Mouse (Mus musculus): ENCODE results near the gene Col5a3.
A peak's percentile ranks its signal among the peaks of the same experiment; 100 is the strongest.
"Not testable (repeated sequence)": the region's sequence is repeated elsewhere in the genome, so short reads cannot be mapped to it uniquely, and the experiment has no call there.

Gene Col5a3

DNA sequence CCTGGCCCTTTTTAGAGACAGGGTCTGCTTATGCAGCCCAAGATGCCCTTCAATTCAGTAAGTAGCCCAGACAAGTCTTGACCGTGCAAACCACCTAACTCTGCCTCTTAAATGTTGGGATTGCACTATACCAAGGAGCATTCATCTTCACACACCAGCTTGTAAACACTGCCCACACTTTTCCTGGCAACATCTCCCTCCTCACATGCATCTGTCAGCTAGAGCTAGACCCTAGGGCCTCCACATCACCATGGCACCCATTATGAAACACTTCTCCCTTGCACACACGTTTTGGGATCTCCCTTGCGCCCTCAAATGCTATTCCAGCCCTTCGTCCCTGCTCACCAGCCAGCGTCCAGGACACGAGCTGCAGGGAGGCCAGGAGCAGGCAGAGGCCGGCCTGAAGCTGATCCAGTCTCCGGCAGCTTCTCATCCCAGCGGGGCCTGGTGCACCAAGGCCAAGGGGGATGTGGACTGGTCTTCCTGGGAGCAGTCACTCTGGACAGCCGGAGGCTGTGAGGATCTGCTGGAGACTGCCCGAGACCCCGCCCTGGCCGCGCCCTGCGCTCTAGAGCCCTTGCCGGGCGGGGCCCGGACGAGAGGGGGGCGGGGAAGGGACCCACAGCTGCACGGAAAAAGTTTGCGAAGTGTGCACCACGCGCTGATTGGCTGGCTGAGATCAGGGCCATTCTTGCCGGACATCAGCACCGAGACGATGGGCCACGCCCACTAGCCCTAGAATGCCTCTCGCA lies at the start of gene Col5a3:
Col5a3 (minus strand) TSS at position 547 of the 752 bp plus-strand sequence.
- DNase-seq (ENCODE audit: low read depth, low spot score): peak; percentile 49

DNA sequence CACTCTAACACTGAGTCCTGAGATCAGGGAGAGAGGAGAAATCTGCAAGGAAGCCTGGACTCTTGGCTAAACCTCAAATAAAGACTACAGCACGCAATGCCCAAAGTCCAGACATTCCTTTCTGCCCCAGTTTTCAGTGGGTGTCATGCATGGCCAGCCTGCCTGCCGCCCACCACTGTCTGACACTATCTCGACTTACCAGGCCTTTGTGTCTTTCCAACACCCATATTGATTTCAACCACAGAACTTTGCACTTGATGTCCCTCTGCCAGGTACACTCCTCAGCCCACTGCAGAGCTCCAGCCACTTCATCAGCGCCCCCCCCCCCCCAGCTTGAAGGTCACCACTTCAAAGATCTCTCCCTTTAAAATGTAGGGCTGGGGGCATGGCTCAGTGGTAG lies 47.4 kb upstream of the Col5a3 start:
- no peak for DNase-seq (ENCODE audit: low read depth, low spot score)

DNA sequence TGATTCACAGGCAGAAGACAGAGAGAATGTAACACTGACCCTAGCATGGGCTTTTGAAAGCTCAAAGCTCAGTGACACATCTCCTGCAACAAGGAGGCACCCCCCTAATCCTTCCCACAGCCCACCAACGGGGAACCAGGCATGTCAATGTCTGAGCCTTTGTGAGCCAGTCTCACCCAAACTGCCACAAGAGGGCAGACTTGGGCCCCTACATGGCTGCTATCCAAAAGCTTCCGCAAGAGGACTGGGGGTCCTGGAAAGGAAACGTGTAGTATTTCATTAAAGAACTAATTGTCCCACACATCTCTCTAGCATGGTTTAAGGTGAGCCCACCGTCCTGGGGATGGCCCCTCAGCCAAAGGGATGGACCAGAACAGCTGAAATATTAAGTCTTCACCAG lies 47.0 kb upstream of the Col5a3 start:
- DNase-seq (ENCODE audit: low read depth, low spot score): peak; percentile 62

DNA sequence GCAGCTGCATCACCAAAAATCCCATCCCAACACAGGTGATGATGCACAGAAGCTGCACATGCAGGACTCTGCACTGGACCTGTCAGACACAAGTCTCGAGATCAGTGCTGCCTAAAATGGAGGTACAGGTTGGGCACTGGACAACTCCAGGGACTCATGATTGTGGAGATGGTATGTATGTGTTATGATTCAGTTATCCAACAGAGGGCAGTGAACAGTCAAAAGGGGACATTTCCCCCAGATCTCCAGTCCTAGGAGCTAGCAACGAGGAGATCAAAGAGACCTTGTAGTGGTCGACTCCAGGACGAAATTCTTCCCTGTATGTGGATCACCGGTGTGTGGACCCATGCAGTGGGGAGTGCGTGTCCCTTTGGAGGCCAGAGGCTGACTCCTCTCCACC lies 45.1 kb upstream of the Col5a3 start:
- no peak for DNase-seq (ENCODE audit: low read depth, low spot score)

DNA sequence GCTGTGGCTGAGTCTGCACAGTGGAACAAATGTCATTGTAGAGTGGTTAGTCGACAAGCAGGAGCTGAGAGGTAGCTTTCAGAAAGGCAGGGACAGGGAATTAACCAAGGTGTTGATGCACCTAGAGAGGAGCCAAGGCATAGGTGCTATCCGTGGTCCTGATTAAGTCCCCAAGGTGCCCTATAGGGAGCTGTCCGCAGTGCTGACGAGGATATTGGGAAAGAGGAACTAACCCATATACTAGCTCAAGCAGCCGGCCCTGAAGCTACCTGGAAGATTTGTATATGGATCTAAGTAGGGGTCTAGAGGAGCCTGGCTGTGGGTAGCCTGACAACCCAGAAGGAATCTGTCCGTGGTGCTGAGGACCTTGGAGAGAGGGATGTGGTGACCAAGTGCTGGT lies 42.3 kb upstream of the Col5a3 start:
- peak; percentile 83 for DNase-seq (ENCODE audit: low read depth, low spot score)

DNA sequence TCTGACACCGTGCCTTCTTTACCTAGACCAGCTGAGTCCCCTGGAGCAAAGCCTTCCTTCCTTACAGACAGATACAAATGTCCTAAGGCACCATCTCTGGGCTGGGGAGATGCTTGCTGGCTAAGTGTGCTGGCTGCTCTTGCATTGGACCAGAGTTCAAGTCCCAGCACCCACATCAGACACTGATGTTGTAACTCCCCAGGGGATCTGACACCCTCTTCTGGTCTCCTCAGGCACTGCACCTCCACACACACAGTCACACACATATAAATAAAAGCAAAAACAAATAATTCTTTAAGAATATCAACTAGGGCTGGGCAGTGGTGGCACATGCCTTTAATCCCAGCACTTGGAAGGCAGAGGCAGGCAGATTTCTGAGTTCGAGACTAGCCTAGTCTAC lies 35.3 kb upstream of the Col5a3 start:
- no peak for DNase-seq (ENCODE audit: low read depth, low spot score)

DNA sequence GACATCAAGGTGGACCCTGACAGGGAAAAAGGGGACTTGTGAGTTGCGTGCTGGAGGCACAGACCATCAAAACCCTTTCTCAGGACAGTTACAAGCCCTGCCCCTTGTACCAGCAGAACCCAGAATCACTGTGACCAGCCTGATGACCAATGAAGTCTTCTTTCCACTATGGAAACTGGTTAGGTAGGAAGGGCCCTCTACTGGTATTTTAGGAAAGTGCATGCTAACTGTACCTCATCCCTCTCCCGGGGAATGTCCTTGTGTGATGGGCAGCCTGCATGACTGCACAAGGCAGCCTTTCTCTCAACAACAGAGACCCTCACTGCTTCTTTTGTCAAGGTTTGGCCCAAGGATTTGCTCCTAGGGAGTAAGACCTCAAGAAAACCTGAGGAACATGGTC lies 27.8 kb upstream of the Col5a3 start:
- peak; percentile 47 for DNase-seq (ENCODE audit: low read depth, low spot score)

DNA sequence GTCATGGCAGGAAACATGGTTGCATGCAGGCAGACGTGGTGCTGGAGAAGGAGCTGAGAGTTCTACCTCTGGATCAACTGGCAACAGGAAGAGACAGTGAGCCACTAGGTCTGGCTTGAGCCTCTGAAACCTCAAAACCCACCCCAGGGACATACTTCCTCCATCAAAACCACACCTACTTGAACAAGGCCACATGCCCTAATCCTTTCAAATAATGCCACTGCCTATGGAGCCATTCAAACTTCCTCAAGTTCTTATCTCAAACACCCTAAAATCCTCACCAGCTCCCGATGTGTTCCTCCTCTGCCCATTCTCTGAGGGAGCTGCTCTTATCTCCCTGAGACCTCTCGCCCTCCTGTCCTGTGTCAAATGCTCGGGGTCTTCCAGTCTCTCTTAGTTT lies 27.3 kb upstream of the Col5a3 start:
- DNase-seq (ENCODE audit: low read depth, low spot score): no peak

DNA sequence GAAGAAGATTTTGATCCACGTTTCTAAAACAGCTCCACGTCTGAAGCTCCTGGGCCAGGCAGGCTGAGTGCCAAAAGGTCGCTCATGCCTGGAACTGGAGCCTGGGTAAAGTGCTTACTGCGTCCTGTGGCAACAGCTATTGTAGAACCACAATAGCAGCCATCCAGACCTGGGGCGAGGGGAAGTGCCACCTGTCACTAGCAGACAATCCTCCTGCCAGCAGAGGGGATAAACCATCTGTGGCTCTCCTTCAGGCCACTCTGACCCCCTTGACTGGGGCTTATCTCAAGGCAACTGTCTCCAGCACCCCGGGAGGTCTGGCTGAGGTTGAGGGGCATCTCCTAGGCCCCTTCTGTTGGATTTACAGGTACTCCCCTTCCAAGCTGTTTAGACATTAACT lies 24.1 kb upstream of the Col5a3 start:
- no peak for DNase-seq (ENCODE audit: low read depth, low spot score)

DNA sequence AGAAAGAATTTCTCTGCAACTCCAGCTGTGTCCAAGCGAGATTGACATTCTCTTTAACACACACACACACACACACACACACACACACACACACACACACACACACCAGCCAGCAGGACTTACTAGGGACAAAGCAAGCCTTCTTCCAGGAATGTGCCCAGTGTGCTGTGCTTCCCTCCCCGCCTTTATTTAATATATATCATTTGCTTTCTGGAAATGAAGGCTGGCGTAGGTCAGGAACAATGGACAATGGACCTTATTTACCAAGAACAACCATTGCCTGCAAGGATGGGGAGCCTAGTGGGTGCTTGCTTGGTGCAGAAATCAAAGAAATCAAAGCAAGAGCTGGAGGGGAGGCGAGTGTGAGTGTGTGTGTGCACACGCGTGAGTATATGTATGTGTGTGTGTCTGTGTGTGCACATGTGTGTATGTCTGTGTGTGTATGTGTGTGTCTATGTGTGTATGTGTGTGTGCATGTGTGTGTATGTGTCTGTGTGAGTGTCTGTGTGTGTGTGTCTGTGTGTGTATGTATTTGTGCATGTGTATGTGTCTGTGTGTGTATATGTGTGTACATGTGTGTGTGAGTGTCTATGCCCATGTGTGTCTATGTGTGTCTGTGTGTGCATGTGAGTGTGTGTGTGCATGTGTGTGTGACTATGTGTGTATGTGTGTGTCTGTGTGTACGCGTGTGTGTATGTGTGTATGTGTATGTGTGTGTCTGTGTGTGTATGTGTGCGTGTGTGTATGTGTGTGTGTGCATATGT lies 22.5 kb upstream of the Col5a3 start:
- DNase-seq (ENCODE audit: low read depth, low spot score): peak; percentile 16

DNA sequence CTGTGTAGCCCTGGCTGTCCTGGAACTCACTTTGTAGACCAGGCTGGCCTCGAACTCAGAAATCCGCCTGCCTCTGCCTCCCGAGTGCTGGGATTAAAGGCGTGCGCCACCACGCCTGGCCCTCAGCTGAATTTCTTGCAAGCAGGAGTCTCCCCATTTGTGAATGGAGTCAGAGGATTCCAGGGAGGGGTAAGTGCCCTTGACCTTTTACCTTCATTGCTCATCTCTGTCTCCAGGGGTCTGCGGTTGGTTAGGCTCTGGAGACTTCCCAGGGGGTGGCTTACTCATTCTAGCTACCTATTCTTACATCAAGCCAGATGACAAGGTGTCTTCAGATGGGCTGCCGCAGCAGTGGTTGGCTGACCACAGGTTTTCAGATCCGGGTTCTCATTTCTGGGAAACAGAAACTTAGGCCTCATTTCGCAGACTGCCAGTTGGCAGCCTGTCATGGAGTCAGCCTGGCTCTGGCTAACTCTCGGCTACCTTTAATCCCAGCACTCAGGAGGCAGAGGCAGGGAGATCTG lies 20.6 kb upstream of the Col5a3 start:
- not testable (repeated sequence) for DNase-seq (ENCODE audit: low read depth, low spot score)

DNA sequence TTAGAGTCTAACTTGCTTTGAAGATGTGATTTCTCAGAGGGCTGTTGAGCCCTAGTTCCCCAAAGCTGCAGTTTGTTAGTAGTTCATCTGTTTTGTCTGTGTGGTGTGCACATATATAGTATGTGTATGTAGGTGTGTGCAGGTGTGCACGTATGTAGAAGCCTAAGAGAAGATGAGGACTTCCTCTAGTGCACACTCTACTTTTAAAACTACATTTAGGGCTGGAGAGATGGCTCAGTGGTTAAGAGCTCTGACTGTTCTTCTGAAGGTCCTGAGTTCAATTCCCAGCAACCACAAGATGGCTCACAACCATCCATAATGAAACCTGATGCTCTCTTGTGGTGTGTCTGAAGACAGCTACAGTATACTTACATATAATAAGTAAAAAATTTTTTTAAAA lies 20.0 kb upstream of the Col5a3 start:
- no peak for DNase-seq (ENCODE audit: low read depth, low spot score)

DNA sequence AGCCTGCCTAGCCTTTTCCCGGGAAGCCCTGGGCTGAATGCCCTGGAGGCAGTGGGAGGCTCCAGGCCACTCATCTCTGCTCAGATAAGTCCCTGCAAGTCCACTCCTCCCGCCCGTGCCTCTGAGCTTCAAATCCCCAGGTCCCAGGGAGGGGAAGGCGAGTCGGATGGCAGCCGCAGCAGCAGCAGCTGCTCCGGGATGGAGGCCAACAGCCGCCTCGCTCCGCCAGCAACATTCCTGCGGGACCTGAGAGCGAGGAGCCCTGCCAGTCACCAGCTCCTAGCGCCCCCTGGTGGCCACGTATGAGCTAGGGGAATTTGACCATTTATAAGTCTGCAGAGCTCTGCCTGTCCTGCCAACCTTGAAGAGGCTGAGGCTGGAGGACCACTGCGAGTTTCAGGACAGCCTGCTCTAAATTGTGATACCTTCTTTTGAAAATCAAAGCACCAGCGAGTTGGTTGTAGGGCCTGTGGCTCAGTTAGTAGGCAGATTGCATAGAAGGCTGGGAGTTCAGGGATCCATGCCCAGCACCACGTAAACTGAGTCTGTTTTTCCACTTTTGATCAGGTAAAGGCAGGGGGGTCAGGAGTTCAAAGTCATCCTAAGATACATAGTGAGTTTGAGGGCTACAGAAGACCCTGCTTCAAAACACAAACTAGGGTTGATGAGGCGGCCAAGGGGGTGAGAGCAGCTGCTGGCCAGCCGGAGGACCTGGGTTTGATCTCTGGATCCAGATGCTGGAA lies 16.2 kb upstream of the Col5a3 start:
- DNase-seq (ENCODE audit: low read depth, low spot score): peak; percentile 95

DNA sequence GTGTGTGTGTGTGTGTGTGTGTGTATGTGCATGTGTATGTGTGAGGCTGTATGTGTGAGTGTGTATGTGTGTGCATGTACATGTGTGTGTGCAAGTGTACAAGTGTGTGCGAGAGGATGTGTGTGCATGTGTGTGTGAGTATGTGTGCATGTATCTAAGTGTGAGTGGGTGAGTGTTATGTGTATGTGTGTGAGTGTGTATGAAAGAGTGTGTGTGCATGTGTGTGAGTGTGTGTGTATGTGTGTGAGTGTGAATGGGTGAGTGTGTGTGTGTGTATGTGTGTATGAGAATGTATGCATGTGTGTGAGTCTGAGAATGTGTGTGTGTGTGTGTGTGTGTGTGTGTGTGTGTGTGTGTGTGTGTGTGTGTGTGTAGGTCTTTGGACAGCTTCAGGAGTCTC lies 13.3 kb upstream of the Col5a3 start:
- no peak for DNase-seq (ENCODE audit: low read depth, low spot score)

DNA sequence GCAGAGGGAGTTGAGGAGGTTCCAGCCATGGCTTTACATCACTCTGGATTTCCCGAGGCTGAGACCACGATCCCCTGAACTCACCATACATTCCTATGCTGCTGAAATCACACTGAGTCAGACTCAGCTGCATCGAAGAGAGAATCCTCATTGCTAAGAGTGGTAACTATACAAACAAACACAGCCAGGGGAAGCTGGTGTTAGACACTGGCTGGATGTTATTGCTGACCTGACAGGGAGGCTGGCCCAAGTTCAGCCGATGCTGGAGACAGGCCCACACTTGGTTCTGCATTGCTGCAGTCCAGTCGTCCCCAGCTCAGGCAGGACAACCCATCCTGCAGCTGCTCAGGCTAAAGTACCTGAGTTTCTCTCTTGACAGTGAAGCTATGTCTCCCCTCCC lies 10.9 kb upstream of the Col5a3 start:
- no peak for DNase-seq (ENCODE audit: low read depth, low spot score)

DNA sequence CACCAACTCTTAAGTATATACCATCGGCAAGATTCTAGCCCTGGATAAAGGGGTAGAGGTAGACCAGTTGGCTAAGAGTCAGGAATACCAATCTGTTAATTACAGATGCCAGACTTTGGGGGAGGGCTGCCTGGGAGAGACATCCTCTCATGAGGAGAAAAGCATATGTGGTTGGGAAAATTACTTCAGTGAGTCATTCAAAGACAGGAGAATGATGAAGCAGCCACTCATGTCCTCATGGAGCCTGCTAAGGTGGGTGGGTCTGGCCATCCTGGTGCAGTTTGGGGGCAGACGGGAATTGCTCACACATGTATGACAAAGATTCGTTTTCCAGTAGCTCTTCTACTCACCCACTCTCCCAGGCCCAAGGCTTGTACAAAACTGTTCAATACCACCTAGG lies 8.0 kb upstream of the Col5a3 start:
- no peak for DNase-seq (ENCODE audit: low read depth, low spot score)

DNA sequence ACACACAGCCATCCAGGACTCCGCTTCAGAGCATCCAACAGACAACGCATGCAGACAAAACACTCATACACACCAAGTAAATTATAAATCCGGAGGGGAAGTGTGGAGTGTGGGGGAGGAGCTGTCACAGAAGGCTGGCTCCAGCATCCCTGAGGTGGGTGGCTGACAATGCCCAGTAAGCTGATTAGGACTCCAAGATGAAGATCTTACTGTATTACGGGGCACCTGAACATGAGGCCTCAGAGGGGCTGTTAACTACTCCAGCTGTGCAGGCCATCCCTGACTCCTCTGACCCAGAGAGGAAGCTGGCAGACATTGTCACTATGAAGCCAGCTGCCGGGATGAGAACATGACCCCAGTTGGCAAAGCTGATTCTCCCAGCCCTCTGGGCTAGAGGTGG lies 5.1 kb upstream of the Col5a3 start:
- DNase-seq (ENCODE audit: low read depth, low spot score): no peak

DNA sequence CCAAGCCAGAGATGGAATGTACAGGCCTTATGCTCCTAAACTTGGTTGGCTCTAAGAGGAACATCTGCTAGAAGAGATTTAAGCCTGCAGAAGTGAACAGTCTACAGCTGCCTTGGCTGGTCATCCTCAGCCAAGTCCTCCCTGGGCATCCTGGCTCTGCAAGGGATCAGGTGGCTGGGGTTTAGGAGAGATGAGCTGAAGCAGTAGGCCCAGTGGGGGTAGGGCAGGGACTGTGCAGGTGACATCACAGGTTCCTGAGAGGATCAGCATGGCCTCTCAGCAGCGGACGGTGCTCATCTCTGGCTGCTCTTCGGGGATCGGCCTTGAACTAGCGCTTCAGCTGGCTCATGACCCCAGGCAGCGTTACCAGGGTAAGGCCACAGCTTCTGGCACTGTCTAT lies 3.4 kb upstream of the Col5a3 start, which contains the start of gene Rdh8:
Rdh8 (plus strand) TSS at position 268 of the 400 bp plus-strand sequence.
- no peak for DNase-seq (ENCODE audit: low read depth, low spot score)

DNA sequence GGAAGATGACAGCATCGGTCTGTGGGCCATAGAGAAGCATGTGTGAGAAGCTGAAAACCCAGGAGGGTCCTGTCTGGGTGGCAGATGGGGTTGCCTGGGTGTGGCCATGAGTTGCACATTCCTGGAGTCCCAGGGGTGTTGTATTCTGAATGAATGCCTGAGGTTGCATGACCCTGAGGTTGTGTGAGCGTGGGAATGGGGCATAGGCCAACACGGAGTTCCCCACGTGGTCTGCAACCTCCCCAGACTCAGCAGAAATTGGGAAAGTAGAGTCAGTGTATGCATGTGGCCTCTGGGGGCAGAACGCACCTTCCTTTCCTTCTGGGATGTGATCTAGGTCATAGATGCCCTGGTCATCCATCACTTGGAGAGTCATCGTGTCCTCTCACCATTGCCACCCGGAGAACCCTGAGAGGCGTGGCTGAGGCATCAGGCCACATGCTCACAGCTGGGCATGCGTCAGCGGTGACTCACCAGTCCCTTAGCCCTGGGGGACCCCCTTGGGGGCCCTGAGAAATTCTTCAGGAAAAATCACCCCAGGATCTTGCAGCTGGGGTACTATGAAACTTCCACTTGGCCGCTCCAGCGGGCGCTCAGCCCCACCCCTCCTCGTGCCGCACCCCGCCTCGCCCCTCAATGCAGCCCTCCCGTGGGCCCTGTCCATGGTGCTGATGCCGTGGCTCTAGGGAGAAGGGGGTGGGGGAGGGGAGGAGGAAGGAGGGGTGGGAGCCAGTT lies 2.2 kb downstream of the Col5a3 start:
- peak; percentile 70 for DNase-seq (ENCODE audit: low read depth, low spot score)

DNA sequence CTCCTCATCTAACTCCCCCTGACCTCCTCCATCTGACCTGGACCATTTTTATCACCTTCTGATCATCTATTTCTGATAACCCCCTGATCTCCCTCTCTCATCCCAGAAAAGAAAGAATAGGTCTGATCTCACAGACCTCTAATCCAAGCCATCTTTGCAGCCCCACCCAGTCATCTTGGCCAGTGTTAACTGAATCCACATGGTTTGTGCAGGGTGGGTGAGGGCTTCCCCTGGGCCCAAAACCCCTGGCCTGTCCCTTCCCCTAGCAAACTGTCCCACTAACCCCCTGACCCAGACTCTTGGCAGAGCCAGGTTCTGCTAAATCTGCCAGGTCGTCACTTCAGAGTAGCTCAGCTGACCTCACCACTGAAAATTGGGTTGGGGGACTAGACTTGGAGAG lies 4.1 kb downstream of the Col5a3 start:
- no peak for DNase-seq (ENCODE audit: low read depth, low spot score)

DNA sequence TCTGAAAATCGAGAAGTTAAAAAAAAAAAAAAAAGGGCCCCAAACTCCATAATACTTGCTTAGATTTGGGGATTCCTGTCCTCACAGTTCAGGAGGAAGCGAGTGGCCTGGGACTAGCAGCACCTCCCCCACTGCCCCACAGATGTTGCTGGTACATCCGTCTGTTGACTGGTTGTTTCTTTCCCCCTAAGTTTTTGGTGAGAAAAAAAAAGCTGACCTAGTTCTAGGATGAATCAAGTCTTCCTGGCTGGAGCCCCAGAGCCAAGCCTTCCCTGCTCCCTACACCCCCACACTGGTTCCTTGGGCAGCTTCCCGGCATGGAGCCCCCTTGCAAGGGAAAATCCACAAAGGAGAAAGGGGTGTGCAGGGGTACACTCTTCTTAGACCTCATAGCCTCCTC lies 4.6 kb downstream of the Col5a3 start:
- no peak for DNase-seq (ENCODE audit: low read depth, low spot score)

DNA sequence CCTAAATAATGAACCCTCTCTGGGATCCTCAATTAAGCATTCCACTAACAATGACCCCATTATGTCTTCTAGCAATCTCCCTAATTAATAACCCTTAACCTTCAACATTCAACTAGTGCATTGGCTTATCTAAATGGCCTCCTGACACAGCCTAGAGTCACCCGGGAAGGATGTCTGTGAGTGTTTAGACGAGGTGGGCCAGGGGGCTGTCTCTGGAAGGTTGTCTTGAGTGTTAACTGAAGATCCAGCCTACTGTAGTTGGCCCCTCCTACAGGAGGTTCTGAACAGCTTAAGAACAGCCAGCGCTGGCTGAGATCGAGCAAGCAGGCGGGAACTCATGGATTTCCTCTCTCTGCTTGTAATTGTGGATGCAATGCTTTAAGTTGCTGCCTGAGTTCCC lies 9.2 kb downstream of the Col5a3 start:
- DNase-seq (ENCODE audit: low read depth, low spot score): no peak

Data from mesoderm, embryonic 11.5 days (tissue).